Mouse (Mus musculus): Measurements from ENCODE around the gene Nfix. TPM values are rescaled to one million over a fixed set of nuclear protein-coding genes. Genes with fewer than 3 reads are reported as not detected.

The Nfix gene
- total and polyA plus RNA-seq, 2 experiments from 2014 or later, result 53.7 to 62.5 TPM

DNA sequence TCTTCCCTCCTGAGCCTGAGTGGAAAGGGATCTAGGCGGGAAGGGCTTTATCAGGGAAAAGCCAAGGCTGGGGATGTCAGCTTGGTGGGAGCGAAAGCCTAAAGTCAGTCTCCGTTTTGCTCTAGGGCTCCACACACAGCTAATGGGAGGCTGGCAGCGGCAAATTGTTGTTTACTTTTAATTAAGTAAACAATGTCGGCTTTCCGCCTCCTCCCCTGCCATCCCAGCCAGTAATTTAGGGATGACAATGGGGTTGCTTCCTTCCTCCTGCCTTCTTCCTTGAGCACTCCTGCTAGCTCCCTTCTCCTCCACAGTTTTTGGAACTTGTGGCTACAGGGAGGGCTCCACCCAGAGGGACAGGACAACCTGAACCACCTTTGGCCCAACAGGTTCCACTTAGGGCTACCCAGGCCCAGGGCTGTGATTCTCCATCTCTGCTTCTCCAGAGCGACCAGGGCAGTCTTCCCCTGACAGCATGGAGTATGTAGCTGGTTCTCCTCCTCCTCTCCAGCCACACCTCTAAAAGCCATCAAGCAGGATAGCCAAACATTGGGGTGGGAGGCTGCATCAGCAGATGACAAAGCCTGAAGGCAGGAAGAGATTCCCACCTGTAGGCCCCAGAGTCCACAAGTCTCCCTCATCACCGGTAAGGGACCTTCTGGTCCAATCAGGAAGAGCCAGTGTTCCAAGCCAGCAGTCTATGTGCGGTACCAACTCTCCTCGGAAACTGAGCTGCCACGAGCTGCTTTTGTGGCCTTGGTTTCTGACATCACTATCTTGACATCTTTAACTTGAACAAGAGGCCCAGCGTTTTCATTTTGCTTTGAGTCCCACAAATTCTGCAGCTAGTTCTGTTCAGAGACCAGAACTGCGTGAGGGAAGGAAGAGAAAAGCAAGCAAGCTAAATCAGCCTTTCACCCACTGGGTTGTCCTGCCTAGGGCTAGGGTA lies 59.0 kb downstream of the Nfix start:
- Histone ChIP-seq H3K27ac (ENCODE audit: low read depth, low read length) (no peak overlapping the region), H3K4me2 (ENCODE audit: low read depth, low read length, poor library complexity, severe bottlenecking) (no peak overlapping the region), H3K4me3 (ENCODE audit: low read depth, low read length) (no peak overlapping the region), H3K4me1 (ENCODE audit: insufficient read depth, low read length) (no peaks in the 10 kb centered on the region), H3K9me3 (ENCODE audit: low read length) (no peaks in the 10 kb centered on the region), H3K27me3 (ENCODE audit: insufficient read depth, low read length) (peaks cover 23% of the 10 kb centered on the region), H3K9ac (replicated peaks; ENCODE audit: low read length, poor library complexity, severe bottlenecking) (no peak overlapping the region), H3K36me3 (ENCODE audit: insufficient read depth, low read length) (no peaks in the 10 kb centered on the region)
- DNase-seq (ENCODE audit: low spot score) (no peak), ATAC-seq (ENCODE audit: low FRiP score) (no peak)
- 47% methylated on average over 13 of the region's 13 CpGs for WGBS
- TF ChIP-seq CTCF (IDR thresholded peaks at IDR 0.05), result no peak

DNA sequence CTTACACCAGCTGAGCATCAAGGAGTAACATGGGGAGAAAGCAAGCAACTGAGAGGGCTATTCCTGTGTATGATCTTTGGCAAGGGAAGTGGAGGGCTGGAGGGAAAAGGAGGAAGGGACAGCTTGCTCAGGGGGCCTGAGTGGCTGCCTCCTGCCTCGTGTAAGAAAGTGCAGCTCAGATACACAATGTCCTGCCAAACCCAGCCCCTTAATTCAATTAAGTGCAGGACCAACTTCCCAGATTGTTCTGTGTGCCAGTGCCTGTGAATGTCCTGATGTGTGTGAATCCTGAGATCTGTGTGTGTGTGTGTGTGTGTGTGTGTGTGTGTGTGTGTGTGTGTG lies 60.8 kb downstream of the Nfix start:
- no peak overlapping the region for H3K27ac ChIP-seq (ENCODE audit: low read depth, low read length)
- no peak for ATAC-seq (ENCODE audit: low FRiP score)
- DNase-seq (ENCODE audit: low spot score), result peak; percentile 54
- H3K9me3 ChIP-seq (ENCODE audit: low read length), result no peaks in the 10 kb centered on the region
- no peak overlapping the region for H3K4me3 ChIP-seq (ENCODE audit: low read depth, low read length)
- no peak overlapping the region for H3K9ac ChIP-seq (replicated peaks; ENCODE audit: low read length, poor library complexity, severe bottlenecking)
- WGBS, result 7% methylated on average over 1 of the region's 1 CpGs
- no peaks in the 10 kb centered on the region for H3K4me1 ChIP-seq (ENCODE audit: insufficient read depth, low read length)
- H3K36me3 ChIP-seq (ENCODE audit: insufficient read depth, low read length), result no peaks in the 10 kb centered on the region
- H3K4me2 ChIP-seq (ENCODE audit: low read depth, low read length, poor library complexity, severe bottlenecking), result no peak overlapping the region
- TF ChIP-seq CTCF (IDR thresholded peaks at IDR 0.05), result no peak
- peaks cover 25% of the 10 kb centered on the region for H3K27me3 ChIP-seq (ENCODE audit: insufficient read depth, low read length)

- Histone ChIP-seq H3K36me3 (ENCODE audit: insufficient read depth, low read length) (no peaks in the 10 kb centered on the region), H3K4me3 (ENCODE audit: low read depth, low read length) (no peak overlapping the region), H3K27me3 (ENCODE audit: insufficient read depth, low read length) (peaks cover 25% of the 10 kb centered on the region), H3K9me3 (ENCODE audit: low read length) (no peaks in the 10 kb centered on the region), H3K9ac (replicated peaks; ENCODE audit: low read length, poor library complexity, severe bottlenecking) (no peak overlapping the region), H3K4me2 (ENCODE audit: low read depth, low read length, poor library complexity, severe bottlenecking) (no peak overlapping the region), H3K27ac (ENCODE audit: low read depth, low read length) (no peak overlapping the region), H3K4me1 (ENCODE audit: insufficient read depth, low read length) (no peaks in the 10 kb centered on the region)
- DNase-seq (ENCODE audit: low spot score) (no peak), ATAC-seq (ENCODE audit: low FRiP score) (no peak)
- TF ChIP-seq CTCF (IDR thresholded peaks at IDR 0.05), result no peak
- 46% methylated on average over 10 of the region's 10 CpGs for WGBS
Observed at GRCm38 (mm10) chr8:84738715-84739400, 61.3 kb downstream of the Nfix start.

- TF ChIP-seq CTCF (IDR thresholded peaks at IDR 0.05), result no peak
- H3K27me3 ChIP-seq (ENCODE audit: insufficient read depth, low read length), result peaks cover 25% of the 10 kb centered on the region
- 18% methylated on average over 10 of the region's 10 CpGs for WGBS
- no peaks in the 10 kb centered on the region for H3K36me3 ChIP-seq (ENCODE audit: insufficient read depth, low read length)
- ATAC-seq (ENCODE audit: low FRiP score) (no peak), DNase-seq (ENCODE audit: low spot score) (no peak)
- H3K4me2 ChIP-seq (ENCODE audit: low read depth, low read length, poor library complexity, severe bottlenecking), result no peak overlapping the region
- no peak overlapping the region for H3K27ac ChIP-seq (ENCODE audit: low read depth, low read length)
- no peak overlapping the region for H3K9ac ChIP-seq (replicated peaks; ENCODE audit: low read length, poor library complexity, severe bottlenecking)
- no peaks in the 10 kb centered on the region for H3K4me1 ChIP-seq (ENCODE audit: insufficient read depth, low read length)
- H3K9me3 ChIP-seq (ENCODE audit: low read length), result no peaks in the 10 kb centered on the region
- no peak overlapping the region for H3K4me3 ChIP-seq (ENCODE audit: low read depth, low read length)
Observed at GRCm38 (mm10) chr8:84738266-84738665, 61.9 kb downstream of the Nfix start.

DNA sequence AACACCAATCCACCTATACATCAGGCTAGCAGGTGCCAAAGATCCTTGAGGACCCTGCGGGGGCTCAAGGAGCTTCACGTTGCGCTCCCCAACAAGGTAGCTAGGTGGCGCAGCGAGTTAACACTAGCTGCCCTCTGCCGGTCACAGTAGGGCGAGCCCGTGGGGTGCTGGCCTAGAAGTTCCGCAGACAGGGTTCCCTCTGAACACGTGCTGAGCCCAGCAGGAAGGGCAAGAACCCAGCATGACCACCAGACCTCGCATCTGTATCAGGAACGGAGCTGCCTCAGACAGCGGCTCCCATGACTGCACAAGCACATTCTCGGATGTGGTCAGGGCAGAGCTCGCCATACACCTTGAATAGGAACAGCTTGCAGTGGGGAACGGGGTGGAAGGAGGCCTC lies 62.5 kb downstream of the Nfix start:
- no peak overlapping the region for H3K4me3 ChIP-seq (ENCODE audit: low read depth, low read length)
- WGBS, result 1% methylated on average over 16 of the region's 16 CpGs

GRCm38 (mm10) chr8:84736521-84736920 lies 63.6 kb downstream of the Nfix start:
- no peak for ATAC-seq (ENCODE audit: low FRiP score)
- Histone ChIP-seq H3K4me3 (ENCODE audit: low read depth, low read length) (no peak overlapping the region), H3K27ac (ENCODE audit: low read depth, low read length) (no peak overlapping the region), H3K9ac (replicated peaks; ENCODE audit: low read length, poor library complexity, severe bottlenecking) (no peak overlapping the region), H3K9me3 (ENCODE audit: low read length) (no peaks in the 10 kb centered on the region), H3K4me1 (ENCODE audit: insufficient read depth, low read length) (peaks cover 5% of the 10 kb centered on the region; the same call in 1 of the 2 replicates), H3K27me3 (ENCODE audit: insufficient read depth, low read length) (peaks cover 16% of the 10 kb centered on the region), H3K36me3 (ENCODE audit: insufficient read depth, low read length) (no peaks in the 10 kb centered on the region), H3K4me2 (ENCODE audit: low read depth, low read length, poor library complexity, severe bottlenecking) (no peak overlapping the region)
- 82% methylated on average over 4 of the region's 4 CpGs for WGBS
- no peak for TF ChIP-seq CTCF (IDR thresholded peaks at IDR 0.05)
- no peak for DNase-seq (ENCODE audit: low spot score)

More for the DNA sequence above, 62.5 kb downstream of the Nfix start:
- no peaks in the 10 kb centered on the region for H3K36me3 ChIP-seq (ENCODE audit: insufficient read depth, low read length)
- DNase-seq (ENCODE audit: low spot score) (peak; percentile 86), ATAC-seq (ENCODE audit: low FRiP score) (peak; percentile 51; the same call in 1 of the 2 replicates)
- peaks cover 25% of the 10 kb centered on the region for H3K27me3 ChIP-seq (ENCODE audit: insufficient read depth, low read length)
- no peak overlapping the region for H3K9ac ChIP-seq (replicated peaks; ENCODE audit: low read length, poor library complexity, severe bottlenecking)
- peaks cover 5% of the 10 kb centered on the region; the same call in 1 of the 2 replicates for H3K4me1 ChIP-seq (ENCODE audit: insufficient read depth, low read length)
- no peaks in the 10 kb centered on the region for H3K9me3 ChIP-seq (ENCODE audit: low read length)
- peak; percentile 99 for TF ChIP-seq CTCF (IDR thresholded peaks at IDR 0.05)
- H3K27ac ChIP-seq (ENCODE audit: low read depth, low read length), result no peak overlapping the region
- peak overlapping the region; percentile 40 for H3K4me2 ChIP-seq (ENCODE audit: low read depth, low read length, poor library complexity, severe bottlenecking)
